Mouse (Mus musculus) heart, adult 2 months (tissue): ENCODE measurements around the gene Hif3a.

Experiments used
- CTCF ChIP-seq: fragments of 200-600 bp; IDR thresholded peaks from 2 replicates; pipeline ENCODE4 v1.8.1; 2022; ENCODE audit warnings: antibody characterized with exemption, mild to moderate bottlenecking, moderate library complexity
- EP300 ChIP-seq: fragments of 200-500 bp; IDR thresholded peaks from 2 replicates; pipeline ENCODE4 v1.6.1; 2011; ENCODE audit warnings: low read depth, low read length, control low read depth; ENCODE audit not compliant: insufficient read depth

- TF ChIP-seq CTCF: peak; percentile 64
- 0 out of 2 replicates have a peak, but pooled peaks have one; percentile 9 for TF ChIP-seq EP300
Observed at GRCm38 (mm10) chr7:17026710-17027587, 35.3 kb downstream of the Hif3a start.
